Mouse (Mus musculus): Measurements from ENCODE around the gene Clcn6.

- TF ChIP-seq CTCF (IDR thresholded peaks at IDR 0.05; ENCODE audit: extremely low read depth, insufficient read length, insufficient replicate concordance, low read depth, low read length) (no peak), POLR2A (IDR thresholded peaks at IDR 0.05; ENCODE audit: low read depth, low read length) (no peak)
Measured at GRCm38 (mm10) chr4:148052976-148053375, 14.4 kb upstream of the Clcn6 start.

Data from small intestine, adult 2 months (tissue).